Mouse (Mus musculus) adrenal gland, adult (tissue): ENCODE measurements around the gene Ovol1.
A peak's percentile ranks its signal among the peaks of the same experiment; 100 is the strongest.

Experiments used
- DNase-seq, 2 experiments: peaks; one replicate each; pipeline ENCODE4 v3.0.0; 2022 to 2023; ENCODE audit warnings: low spot score in 1 of 2; ENCODE audit not compliant: inconsistent age in 2 of 2

Gene Ovol1

DNA sequence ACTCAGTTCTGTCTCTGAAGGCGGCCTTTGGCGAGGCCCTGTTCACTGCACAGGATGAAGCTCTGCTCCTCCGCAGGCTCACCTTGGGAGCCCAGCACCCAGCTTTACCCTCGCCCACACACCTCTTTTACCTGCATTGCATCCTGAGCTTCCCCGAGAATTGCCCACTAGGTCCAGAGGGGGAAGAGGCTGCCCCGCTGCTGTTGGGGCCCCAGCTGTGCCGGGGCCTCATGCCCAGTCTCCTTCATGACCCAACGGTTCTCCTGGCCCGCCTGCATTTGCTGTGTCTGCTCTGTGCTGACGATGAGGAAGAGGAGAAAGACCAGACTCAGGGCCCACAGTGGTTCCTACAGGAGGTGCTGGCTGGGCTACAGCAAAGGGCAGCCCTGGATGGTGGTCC, 9.1 kb upstream of the Ovol1 start:
- DNase-seq, result no peak

DNA sequence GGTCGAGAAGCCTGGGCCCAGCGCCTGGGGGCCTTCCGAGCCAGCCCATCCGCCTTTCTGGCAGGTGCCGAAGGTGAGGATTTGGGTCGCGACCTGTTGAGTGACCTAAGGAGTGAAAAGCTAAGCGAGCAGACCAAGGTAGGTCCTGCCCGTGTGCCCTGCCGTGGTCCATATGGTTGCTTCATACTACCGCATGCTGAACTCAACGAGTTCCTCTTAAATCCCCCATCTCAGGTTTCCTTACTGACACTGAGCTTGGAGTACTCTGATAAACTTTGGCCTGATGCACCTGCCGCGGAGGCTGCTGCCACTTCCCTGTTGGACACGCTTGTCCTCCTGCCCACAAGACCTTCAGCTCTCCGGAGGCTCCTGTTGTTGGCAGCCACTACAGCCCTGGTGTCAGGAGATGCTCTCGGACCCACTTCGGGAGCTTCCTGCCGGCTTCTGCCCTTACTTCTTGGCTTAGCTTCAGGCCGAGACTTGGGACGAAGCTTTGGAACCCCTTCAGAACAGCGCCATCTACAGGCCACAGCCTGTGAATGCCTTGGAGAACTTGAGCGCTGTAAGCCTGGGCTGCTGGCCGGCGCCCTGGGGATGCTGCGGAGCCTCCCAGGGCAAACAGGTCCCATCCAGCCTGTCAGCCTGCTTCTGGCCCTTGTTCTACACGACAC, 8.2 kb upstream of the Ovol1 start:
- DNase-seq, result peak; percentile 84 to 95

- peak; percentile 94 to 98 for DNase-seq
Measured at GRCm38 (mm10) chr19:5567534-5568469, 7.4 kb upstream of the Ovol1 start, which contains the start of gene Ap5b1. Ap5b1 (plus strand) TSS chr19:5568025.

- DNase-seq, result no peak
Measured at GRCm38 (mm10) chr19:5567180-5567533, 6.7 kb upstream of the Ovol1 start.

DNA sequence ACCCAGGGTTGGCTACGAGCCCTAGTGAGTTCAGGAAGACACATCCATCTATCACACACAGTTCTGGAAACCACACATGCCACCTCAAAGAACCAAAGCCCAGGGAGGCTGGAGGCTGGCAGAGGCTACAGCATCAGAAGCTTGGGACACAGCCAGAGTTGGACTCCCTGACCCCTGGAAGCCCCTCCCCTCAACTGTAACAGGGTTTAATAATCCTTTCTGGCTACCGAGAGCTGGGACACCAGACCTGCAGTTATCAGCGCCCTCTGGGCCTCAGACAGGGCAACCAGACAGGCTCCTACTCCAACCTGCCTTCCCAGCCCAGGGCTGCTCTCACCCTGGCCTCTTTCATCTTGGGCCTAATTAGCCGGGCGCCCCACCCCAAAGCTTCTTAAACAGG, 5.9 kb upstream of the Ovol1 start:
- peak; percentile 21 to 39 for DNase-seq

DNA sequence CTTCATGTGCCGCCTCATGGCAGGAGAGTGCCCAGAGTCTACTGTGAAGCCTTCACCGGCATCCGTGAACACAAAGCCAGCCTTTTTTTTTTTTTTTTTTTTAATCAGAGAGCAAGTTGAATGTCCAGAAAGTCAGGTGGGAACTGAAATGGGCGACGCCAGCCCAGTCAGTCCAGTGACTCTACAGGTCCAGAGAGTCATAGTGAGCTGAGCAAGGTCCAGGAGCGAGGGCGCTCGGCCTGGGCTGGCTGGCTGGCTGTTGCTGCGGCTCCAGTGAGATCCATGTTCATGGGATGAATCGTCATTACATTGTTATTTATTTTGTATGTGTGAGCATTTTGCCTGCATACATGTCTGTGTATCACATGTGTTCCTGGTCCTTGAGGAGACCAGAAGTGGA, 2.3 kb upstream of the Ovol1 start:
- no peak for DNase-seq

DNA sequence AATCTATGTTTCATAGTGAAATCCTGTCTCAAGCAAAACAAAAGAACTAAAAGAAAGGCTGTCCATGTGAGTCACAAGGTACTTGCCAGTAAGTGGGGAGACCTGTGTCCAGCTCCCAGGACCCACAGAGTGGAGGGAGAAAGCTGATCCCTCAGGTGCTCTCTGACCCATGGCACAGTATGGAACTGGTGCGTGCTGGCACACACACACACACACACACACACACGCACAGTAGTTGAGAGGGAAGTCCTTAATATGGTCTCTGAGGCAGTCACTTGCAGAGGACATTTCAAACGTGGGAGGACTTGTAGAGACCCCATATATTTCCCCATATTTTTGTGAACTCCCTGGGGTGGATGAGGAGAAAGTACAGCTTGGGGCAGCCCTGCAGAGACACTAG, 1.4 kb upstream of the Ovol1 start:
- no peak for DNase-seq

DNA sequence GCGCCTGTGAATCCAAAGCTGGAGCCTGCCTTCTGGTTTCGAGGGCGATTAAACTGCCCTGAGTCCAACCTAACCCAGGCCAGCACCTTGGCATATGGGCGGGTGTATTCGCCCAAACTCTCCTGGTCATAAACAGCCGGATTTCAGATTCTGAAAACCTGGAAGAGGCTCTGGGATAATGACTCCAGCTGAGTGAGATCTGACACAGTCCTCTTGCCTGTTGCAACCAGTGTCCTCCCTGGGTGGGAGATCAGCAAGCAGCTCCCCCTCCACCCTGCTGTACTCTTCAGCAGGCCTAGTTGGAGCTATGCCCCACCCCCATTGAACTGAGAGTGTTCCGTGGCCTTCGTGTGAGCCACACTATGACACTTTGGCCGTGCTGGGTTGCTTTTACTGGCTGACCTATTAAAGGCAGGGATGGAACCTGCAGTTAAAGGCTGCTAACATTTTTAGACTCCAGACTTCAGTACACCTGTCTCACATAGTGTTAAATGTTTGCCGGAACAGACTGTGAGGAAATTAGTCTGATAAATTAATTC, 875 bp upstream of the Ovol1 start:
- peak in 1 of 2 experiments; percentile 36 for DNase-seq

- DNase-seq, result peak in 1 of 2 experiments; percentile 52
Measured at GRCm38 (mm10) chr19:5559631-5560456, 602 bp downstream of the Ovol1 start.

- DNase-seq, result no peak
Measured at GRCm38 (mm10) chr19:5559229-5559628, 1.2 kb downstream of the Ovol1 start.

- no peak for DNase-seq
Measured at GRCm38 (mm10) chr19:5558770-5559169, 1.7 kb downstream of the Ovol1 start.

DNA sequence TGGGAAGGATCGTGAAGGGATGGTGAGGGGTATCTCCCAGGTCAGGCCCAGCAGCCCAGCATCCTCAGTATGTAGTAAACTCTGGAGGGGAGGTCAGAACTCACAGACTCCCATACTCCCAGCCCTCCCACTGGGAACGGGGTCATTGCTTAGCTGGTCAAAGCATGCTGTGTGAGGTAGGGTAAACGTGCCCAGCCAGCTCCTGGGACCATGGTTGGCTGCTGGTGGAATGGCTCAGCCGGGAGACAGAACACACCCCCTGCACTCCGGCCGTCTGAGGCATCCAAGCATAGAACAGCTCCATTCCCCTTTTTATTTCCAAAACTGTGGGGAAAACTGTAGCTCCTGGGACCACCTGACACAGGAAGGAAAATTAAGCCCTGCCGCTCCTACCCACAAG, 2.3 kb downstream of the Ovol1 start:
- DNase-seq, result no peak

GRCm38 (mm10) chr19:5554212-5554611, 6.2 kb downstream of the Ovol1 start:
- no peak for DNase-seq

DNA sequence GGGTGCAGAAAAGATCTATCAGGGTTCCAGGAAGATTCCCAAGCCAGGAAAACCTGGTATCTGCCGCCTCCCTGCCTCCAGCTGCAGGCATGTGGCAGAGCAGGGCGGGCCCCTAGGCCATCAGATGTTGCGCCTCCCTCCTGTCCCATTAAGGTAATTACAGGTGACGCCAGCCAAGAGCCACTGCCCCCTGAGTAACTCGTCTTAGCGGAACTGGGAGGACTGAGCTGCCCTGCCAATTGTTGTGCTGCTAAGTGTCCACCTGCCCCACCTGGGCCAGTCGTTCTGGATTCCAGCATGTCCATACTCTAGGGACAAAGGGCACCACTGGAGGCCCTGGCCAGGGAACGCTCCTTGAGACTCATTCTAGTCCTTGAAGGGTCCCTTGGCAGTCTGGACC, 6.6 kb downstream of the Ovol1 start:
- no peak for DNase-seq

DNA sequence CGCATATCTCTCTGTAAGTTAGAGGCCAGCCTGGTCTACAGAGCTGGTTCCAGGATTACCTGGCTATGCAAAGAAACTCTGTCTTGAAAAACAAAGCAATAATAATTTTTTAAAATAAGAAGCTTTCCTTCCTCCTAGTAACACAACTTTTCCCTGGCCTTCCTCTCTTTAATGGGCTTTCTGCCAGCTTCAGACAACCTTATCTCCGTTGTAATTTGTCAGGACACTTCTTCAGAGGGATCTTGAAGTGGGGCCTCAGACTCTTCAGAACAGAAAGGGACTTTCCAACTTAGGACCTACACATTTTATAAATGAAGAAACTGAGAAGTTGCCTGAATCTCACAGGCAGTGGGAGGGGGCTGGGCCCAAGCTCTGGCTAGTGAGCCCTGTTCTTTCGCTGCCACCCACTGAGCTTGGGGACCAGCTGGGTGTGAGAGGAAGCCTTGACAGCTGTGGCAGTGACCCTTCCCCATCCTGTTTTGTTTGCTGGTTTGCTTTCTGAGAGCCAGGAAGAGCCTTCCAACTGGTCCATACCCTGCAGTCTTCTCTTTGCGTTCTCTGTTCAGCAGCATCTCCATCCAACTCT, 12.9 kb downstream of the Ovol1 start:
- no peak for DNase-seq

DNA sequence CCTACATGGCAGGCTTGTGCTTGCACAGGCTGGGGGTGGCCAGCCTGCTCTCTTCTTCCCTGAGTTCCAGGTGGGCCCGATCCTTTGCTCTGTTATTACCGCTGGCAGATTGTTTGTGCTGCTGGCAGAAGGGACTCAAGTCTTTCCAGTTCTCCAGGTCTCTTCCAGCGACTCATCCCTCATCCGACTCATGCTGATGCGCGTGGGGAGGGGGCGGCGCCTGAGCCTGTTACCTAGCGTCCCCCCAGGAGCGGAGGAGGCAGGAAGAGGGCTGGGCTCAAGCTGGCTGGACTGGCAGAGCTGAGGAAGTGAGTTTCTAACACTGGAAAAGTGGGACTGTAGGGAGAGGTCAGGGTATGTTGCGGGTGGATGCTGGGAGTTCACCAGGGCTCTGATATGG, 16.4 kb downstream of the Ovol1 start:
- DNase-seq, result no peak

DNA sequence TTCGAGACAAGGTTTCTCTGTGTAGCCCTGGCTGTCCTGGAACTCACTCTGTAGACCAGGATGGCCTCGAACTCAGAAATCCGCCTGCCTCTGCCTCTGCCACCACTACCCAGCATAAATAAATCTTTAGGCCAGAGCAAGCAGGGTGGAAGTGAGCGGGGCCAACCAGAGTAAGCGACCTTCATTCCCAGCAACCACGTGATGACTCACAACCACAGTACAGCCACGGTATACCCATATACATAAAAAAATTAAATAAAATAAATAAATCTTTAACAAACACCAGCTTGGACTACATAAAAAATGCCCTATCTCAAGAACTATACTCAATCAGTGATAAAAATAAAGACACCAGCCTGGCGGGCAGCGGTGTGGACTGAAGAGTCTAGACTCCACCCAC, 17.1 kb downstream of the Ovol1 start:
- DNase-seq, result no peak

GRCm38 (mm10) chr19:5538786-5539185, 21.7 kb downstream of the Ovol1 start:
- DNase-seq, result no peak

GRCm38 (mm10) chr19:5532520-5532919, 27.9 kb downstream of the Ovol1 start:
- DNase-seq, result no peak

- no peak for DNase-seq
Measured at GRCm38 (mm10) chr19:5530138-5530524, 30.3 kb downstream of the Ovol1 start.
